Mouse (Mus musculus) limb, embryonic 14.5 days (tissue): ENCODE data around the gene Tspan10. TPM values are rescaled to one million over a fixed set of nuclear protein-coding genes. Genes with fewer than 3 reads are reported as not detected.

ENCODE experiments used
- ATAC-seq: fragments of 200-750 bp; cut with Nextera tagmentation; 2 replicates; pipeline ENCODE4 v1.8.0; 2017; ENCODE audit warnings: low read depth, moderate number of reproducible peaks, moderate TSS enrichment; ENCODE audit not compliant: low FRiP score
- DNase-seq: peaks from one replicate; pipeline ENCODE4 v3.0.0-alpha.2; 2015; ENCODE audit warnings: low spot score
- H3K27ac ChIP-seq: fragments of 300-500 bp; sonication (generic); replicated peaks from 2 replicates; pipeline ENCODE4 v1.5.1; 2014; ENCODE audit warnings: low read depth, mild to moderate bottlenecking, low read length, moderate library complexity, mixed read lengths
- H3K27me3 ChIP-seq: fragments of 300-500 bp; sonication (generic); 2 replicates; pipeline ENCODE4 v1.6.1; 2014; ENCODE audit warnings: low read length, mixed read lengths; ENCODE audit not compliant: control insufficient read depth, insufficient read depth
- H3K36me3 ChIP-seq: fragments of 300-500 bp; sonication (generic); 2 replicates; pipeline ENCODE4 v1.6.1; 2014; ENCODE audit warnings: mild to moderate bottlenecking, low read length, moderate library complexity, mixed read lengths; ENCODE audit not compliant: control insufficient read depth, insufficient read depth
- H3K4me1 ChIP-seq: fragments of 300-500 bp; sonication (generic); 2 replicates; pipeline ENCODE4 v1.6.1; 2014; ENCODE audit warnings: antibody characterized with exemption, low read length, mixed read lengths; ENCODE audit not compliant: control insufficient read depth, insufficient read depth
- H3K4me2 ChIP-seq: fragments of 300-500 bp; sonication (generic); replicated peaks from 2 replicates; pipeline ENCODE4 v1.6.1; 2014; ENCODE audit warnings: low read depth, mild to moderate bottlenecking, low read length, moderate library complexity; ENCODE audit not compliant: severe bottlenecking
- H3K4me3 ChIP-seq: fragments of 300-500 bp; sonication (generic); replicated peaks from 2 replicates; pipeline ENCODE4 v1.5.1; 2014; ENCODE audit warnings: low read length
- H3K9ac ChIP-seq: fragments of 300-500 bp; sonication (generic); 2 replicates; pipeline ENCODE4 v1.6.1; 2014; ENCODE audit warnings: mild to moderate bottlenecking, low read depth, low read length, moderate library complexity; ENCODE audit not compliant: severe bottlenecking
- H3K9me3 ChIP-seq: fragments of 300-500 bp; sonication (generic); 2 replicates; pipeline ENCODE4 v1.6.1; 2016; ENCODE audit warnings: low read length; ENCODE audit not compliant: control insufficient read depth
- POLR2A ChIP-seq: fragments of 200-500 bp; IDR thresholded peaks from 2 replicates; pipeline ENCODE4 v1.8.0; 2012; ENCODE audit warnings: inconsistent platforms, mild to moderate bottlenecking, moderate library complexity, borderline replicate concordance; ENCODE audit not compliant: insufficient read depth, insufficient read length; ENCODE audit errors: extremely low read depth
- WGBS: fragments of 180-500 bp; shearing (Covaris S2); extraction: QIAGEN DNeasy Blood & Tissue Kit; methylation state at CpG from one replicate; pipeline ENCODE4 v1.1.7; 2014; 5-methylcytosine and 5-hydroxymethylcytosine counted together
- polyA plus RNA-seq, 2 experiments: library from polyadenylated mRNA; depleted of rRNA in 1 of 2; stranded (reverse) in 1 of 2; unstranded in 1 of 2; fragments of >200 nt; fragmentation: Nextera tagmentation in 1 of 2; extraction: Ambion mirVana in 1 of 2; gene quantifications; 2 replicates each; pipeline versions ENCODE4 v1.2.1 to v1.2.3; 2012 to 2014

Gene Tspan10
- polyA plus RNA-seq, 2 experiments, result 0.20 TPM; not detected in 1

GRCm38 (mm10) chr11:120454965-120455364 lies 12.5 kb downstream of the Tspan10 start:
- WGBS, result 83% methylated on average over 4 of the region's 4 CpGs
- Histone ChIP-seq H3K27me3 (no peaks in the 10 kb centered on the region), H3K9ac (no peak overlapping the region), H3K4me1 (peaks cover 8% of the 10 kb centered on the region), H3K4me2 (no peak overlapping the region), H3K9me3 (no peaks in the 10 kb centered on the region), H3K27ac (no peak overlapping the region), H3K36me3 (peaks cover 5% of the 10 kb centered on the region), H3K4me3 (no peak overlapping the region)
- ATAC-seq (no peak), DNase-seq (no peak)
- no peak for TF ChIP-seq POLR2A

- no peaks in the 10 kb centered on the region for H3K9me3 ChIP-seq
- peaks cover 8% of the 10 kb centered on the region for H3K36me3 ChIP-seq
- no peak overlapping the region for H3K27ac ChIP-seq
- no peak overlapping the region for H3K4me2 ChIP-seq
- H3K4me3 ChIP-seq, result no peak overlapping the region
- H3K4me1 ChIP-seq, result peaks cover 8% of the 10 kb centered on the region
- ATAC-seq (no peak), DNase-seq (no peak)
- WGBS, result 97% methylated on average over 7 of the region's 7 CpGs
- H3K9ac ChIP-seq, result no peak overlapping the region
- no peaks in the 10 kb centered on the region for H3K27me3 ChIP-seq
- TF ChIP-seq POLR2A, result no peak
These were observed 13.0 kb downstream of the Tspan10 start for GRCm38 (mm10) chr11:120455413-120455812.

- H3K27ac ChIP-seq, result peak overlapping the region; percentile 68
- ATAC-seq, result no peak
- H3K36me3 ChIP-seq, result peaks cover 27% of the 10 kb centered on the region
- H3K9ac ChIP-seq, result peak overlapping the region; percentile 85
- TF ChIP-seq POLR2A, result no peak
- no peak for DNase-seq
- WGBS, result 34% methylated on average over 14 of the region's 14 CpGs
- no peaks in the 10 kb centered on the region for H3K9me3 ChIP-seq
- H3K4me3 ChIP-seq, result peak overlapping the region; percentile 93
- peak overlapping the region; percentile 85 for H3K4me2 ChIP-seq
- H3K27me3 ChIP-seq, result no peaks in the 10 kb centered on the region
- peaks cover 8% of the 10 kb centered on the region for H3K4me1 ChIP-seq
These were observed 14.9 kb downstream of the Tspan10 start for GRCm38 (mm10) chr11:120457370-120457769.

GRCm38 (mm10) chr11:120457772-120458751 lies 15.6 kb downstream of the Tspan10 start, which contains the start of the genes Oxld1 and Ccdc137:
TSS of gene Oxld1 (minus strand) at chr11:120458068.
TSS of gene Ccdc137 (plus strand) at chr11:120458115.
- 4% methylated on average over 53 of the region's 62 CpGs for WGBS
- DNase-seq, result peak; percentile 83
- Histone ChIP-seq H3K9ac (peak within 1 kb of the TSS; percentile 85), H3K4me1 (peaks cover 8% of the 10 kb centered on the region), H3K27ac (peak within 1 kb of the TSS; percentile 68), H3K36me3 (peaks cover 34% of the 10 kb centered on the region), H3K27me3 (no peaks in the 10 kb centered on the region), H3K9me3 (no peaks in the 10 kb centered on the region), H3K4me2 (peak within 1 kb of the TSS; percentile 85), H3K4me3 (peak within 1 kb of the TSS; percentile 93)
- peak; percentile 79; the same call in 1 of the 2 replicates for TF ChIP-seq POLR2A
- peak; percentile 89 for ATAC-seq

- Histone ChIP-seq H3K27me3 (no peaks in the 10 kb centered on the region), H3K4me1 (peaks cover 8% of the 10 kb centered on the region), H3K4me3 (peak overlapping the region; percentile 93), H3K9ac (peak overlapping the region; percentile 85), H3K27ac (no peak overlapping the region), H3K9me3 (no peaks in the 10 kb centered on the region), H3K4me2 (peak overlapping the region; percentile 85), H3K36me3 (peaks cover 42% of the 10 kb centered on the region)
- ATAC-seq (no peak), DNase-seq (no peak)
- WGBS, result 57% methylated on average over 6 of the region's 6 CpGs
- TF ChIP-seq POLR2A, result no peak
These were observed 16.6 kb downstream of the Tspan10 start for GRCm38 (mm10) chr11:120458847-120459597.
